Mouse (Mus musculus): ENCODE data around the gene Dhx37.
"Not testable (repeated sequence)": the region's sequence is repeated elsewhere in the genome, so short reads cannot be mapped to it uniquely, and the experiment has no call there.

The Dhx37 gene

GRCm38 (mm10) chr5:125388358-125389092, 45.4 kb downstream of the Dhx37 start:
- DNase-seq, result no peak

GRCm38 (mm10) chr5:125387295-125387694, 46.6 kb downstream of the Dhx37 start:
- not testable (repeated sequence) for DNase-seq

GRCm38 (mm10) chr5:125385215-125385940, 48.5 kb downstream of the Dhx37 start:
- DNase-seq, result no peak

GRCm38 (mm10) chr5:125384512-125385214, 49.3 kb downstream of the Dhx37 start:
- DNase-seq, result no peak

- DNase-seq, result no peak
Measured at GRCm38 (mm10) chr5:125383637-125384420, 50.1 kb downstream of the Dhx37 start.

- peak; percentile 66 for DNase-seq
Measured at GRCm38 (mm10) chr5:125382673-125383558, 51.0 kb downstream of the Dhx37 start.

GRCm38 (mm10) chr5:125381954-125382672, 51.8 kb downstream of the Dhx37 start:
- no peak for DNase-seq

GRCm38 (mm10) chr5:125378919-125379318, 55.0 kb downstream of the Dhx37 start:
- DNase-seq, result no peak

- peak; percentile 49 for DNase-seq
Measured at GRCm38 (mm10) chr5:125377214-125377613, 56.7 kb downstream of the Dhx37 start.

- no peak for DNase-seq
Measured at GRCm38 (mm10) chr5:125375871-125376270, 58.0 kb downstream of the Dhx37 start.

GRCm38 (mm10) chr5:125372027-125372426, 61.9 kb downstream of the Dhx37 start:
- DNase-seq, result no peak

GRCm38 (mm10) chr5:125370950-125371693, 62.8 kb downstream of the Dhx37 start:
- peak in 1 of 2 experiments; percentile 34 for DNase-seq

- DNase-seq, result peak; percentile 72 to 76
Measured at GRCm38 (mm10) chr5:125368568-125368967, 65.4 kb downstream of the Dhx37 start.

- no peak for DNase-seq
Measured at GRCm38 (mm10) chr5:125368156-125368555, 65.8 kb downstream of the Dhx37 start.

- no peak for DNase-seq
Measured at GRCm38 (mm10) chr5:125364851-125365429, 69.0 kb downstream of the Dhx37 start.

- DNase-seq, result no peak
Measured at GRCm38 (mm10) chr5:125363894-125364293, 70.0 kb downstream of the Dhx37 start.
